Mouse (Mus musculus): ENCODE measurements around the gene Gm11983. TPM values are rescaled to one million over a fixed set of nuclear protein-coding genes. Genes with fewer than 3 reads are reported as not detected.

The Gm11983 gene
- total and polyA plus RNA-seq, 2 experiments: not detected

DNA sequence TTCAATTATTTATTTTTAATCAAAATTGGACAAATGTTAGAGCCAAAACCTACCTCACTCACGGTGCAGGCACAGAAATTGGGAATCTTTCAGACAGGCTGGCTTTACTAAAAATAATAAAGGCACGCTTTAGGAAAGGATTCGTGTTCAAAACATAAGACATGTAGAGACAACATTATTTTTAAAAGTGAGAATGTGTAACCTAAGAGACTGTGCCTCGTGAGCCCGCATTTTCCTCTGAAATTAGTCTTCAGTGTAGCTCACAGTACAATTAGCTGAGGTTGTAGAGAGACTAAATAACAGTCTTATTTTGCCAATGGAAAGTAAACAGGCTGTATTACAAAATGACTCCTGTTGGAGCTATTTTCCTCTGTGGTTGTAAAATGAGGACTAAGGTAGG, 4.7 kb upstream of the Gm11983 start:
- no peaks in the 10 kb centered on the region for H3K27me3 ChIP-seq (ENCODE audit: control insufficient read depth, insufficient read depth, low read length)
- no peak overlapping the region for H3K27ac ChIP-seq (replicated peaks; ENCODE audit: insufficient read depth, low read depth, low read length)
- WGBS: 91% methylated on average over 5 of the region's 5 CpGs
- TF ChIP-seq POLR2A (IDR thresholded peaks at IDR 0.05; ENCODE audit: extremely low read depth, insufficient read depth, low read length) (no peak), CTCF (IDR thresholded peaks at IDR 0.05; ENCODE audit: low read depth, low read length) (no peak)
- H3K4me3 ChIP-seq (ENCODE audit: insufficient read depth, low read depth, low read length): no peak overlapping the region
- H3K79me2 ChIP-seq (ENCODE audit: control insufficient read depth, insufficient read depth, low read length): no peaks in the 10 kb centered on the region
- no peaks in the 10 kb centered on the region for H3K36me3 ChIP-seq (ENCODE audit: control insufficient read depth, insufficient read depth, low read length)
- no peak overlapping the region for H3K9ac ChIP-seq (ENCODE audit: low read depth, low read length)
- DNase-seq (ENCODE audit: extremely low read depth, low read depth, low spot score): no peak
- no peaks in the 10 kb centered on the region for H3K4me1 ChIP-seq (ENCODE audit: control insufficient read depth, insufficient read depth, low read length)

DNA sequence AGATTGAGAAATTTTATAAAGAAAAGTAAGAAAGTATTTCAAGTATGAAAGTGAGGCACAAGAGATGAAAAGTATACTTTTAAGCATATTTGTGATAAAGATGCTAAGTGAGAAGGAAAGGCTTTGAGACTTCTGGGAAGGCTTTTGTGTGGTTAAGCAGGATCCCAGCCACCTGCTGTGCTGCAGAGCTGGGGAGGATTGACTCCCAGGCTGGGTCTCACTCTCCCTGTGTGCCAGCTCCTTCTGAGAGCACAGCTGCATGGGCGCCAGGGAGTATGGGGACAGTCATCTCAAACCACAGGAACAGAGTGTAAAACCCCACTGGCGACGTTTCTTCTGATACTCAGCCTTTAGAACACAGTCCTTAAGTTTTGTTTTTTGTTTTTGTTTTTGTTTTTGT, 3.3 kb upstream of the Gm11983 start:
- H3K27me3 ChIP-seq (ENCODE audit: control insufficient read depth, insufficient read depth, low read length): no peaks in the 10 kb centered on the region
- H3K79me2 ChIP-seq (ENCODE audit: control insufficient read depth, insufficient read depth, low read length): no peaks in the 10 kb centered on the region
- H3K4me1 ChIP-seq (ENCODE audit: control insufficient read depth, insufficient read depth, low read length): no peaks in the 10 kb centered on the region
- H3K4me3 ChIP-seq (ENCODE audit: insufficient read depth, low read depth, low read length): no peak overlapping the region
- H3K27ac ChIP-seq (replicated peaks; ENCODE audit: insufficient read depth, low read depth, low read length): no peak overlapping the region
- DNase-seq (ENCODE audit: extremely low read depth, low read depth, low spot score): no peak
- no peak overlapping the region for H3K9ac ChIP-seq (ENCODE audit: low read depth, low read length)
- WGBS: 53% methylated on average over 3 of the region's 3 CpGs
- TF ChIP-seq CTCF (IDR thresholded peaks at IDR 0.05; ENCODE audit: low read depth, low read length) (no peak), POLR2A (IDR thresholded peaks at IDR 0.05; ENCODE audit: extremely low read depth, insufficient read depth, low read length) (no peak)
- H3K36me3 ChIP-seq (ENCODE audit: control insufficient read depth, insufficient read depth, low read length): no peaks in the 10 kb centered on the region

GRCm38 (mm10) chr11:6834636-6835035, 2.8 kb downstream of the Gm11983 start:
- Histone ChIP-seq H3K27me3 (ENCODE audit: control insufficient read depth, insufficient read depth, low read length) (peaks cover 5% of the 10 kb centered on the region; the same call in 1 of the 2 replicates), H3K4me1 (ENCODE audit: control insufficient read depth, insufficient read depth, low read length) (no peaks in the 10 kb centered on the region), H3K36me3 (ENCODE audit: control insufficient read depth, insufficient read depth, low read length) (no peaks in the 10 kb centered on the region), H3K9ac (ENCODE audit: low read depth, low read length) (no peak overlapping the region), H3K4me3 (ENCODE audit: insufficient read depth, low read depth, low read length) (no peak overlapping the region), H3K79me2 (ENCODE audit: control insufficient read depth, insufficient read depth, low read length) (no peaks in the 10 kb centered on the region), H3K27ac (replicated peaks; ENCODE audit: insufficient read depth, low read depth, low read length) (no peak overlapping the region)
- 74% methylated on average over 13 of the region's 13 CpGs for WGBS
- TF ChIP-seq POLR2A (IDR thresholded peaks at IDR 0.05; ENCODE audit: extremely low read depth, insufficient read depth, low read length) (no peak), CTCF (IDR thresholded peaks at IDR 0.05; ENCODE audit: low read depth, low read length) (no peak)
- no peak for DNase-seq (ENCODE audit: extremely low read depth, low read depth, low spot score)

DNA sequence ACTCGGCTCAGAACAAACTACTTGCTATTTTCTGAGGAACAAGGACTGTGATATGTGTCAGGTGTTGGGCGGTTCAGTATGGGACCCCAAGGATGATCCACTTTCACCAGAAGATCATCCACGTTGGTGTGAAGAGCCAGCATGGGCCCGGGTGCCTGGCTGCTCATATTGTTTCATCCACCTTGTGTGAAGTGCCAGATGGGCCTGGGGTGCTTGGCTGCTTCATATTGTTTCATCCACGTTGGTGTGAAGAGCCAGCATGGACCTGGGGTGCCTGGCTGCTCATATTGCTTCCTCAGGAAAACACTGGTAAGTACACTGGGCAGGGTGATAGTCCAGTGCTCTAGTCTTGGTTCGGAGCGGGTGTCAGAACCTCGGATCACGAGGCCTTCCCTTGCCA, 3.7 kb downstream of the Gm11983 start:
- DNase-seq (ENCODE audit: extremely low read depth, low read depth, low spot score): no peak
- H3K27ac ChIP-seq (replicated peaks; ENCODE audit: insufficient read depth, low read depth, low read length): no peak overlapping the region
- no peak overlapping the region for H3K4me3 ChIP-seq (ENCODE audit: insufficient read depth, low read depth, low read length)
- H3K27me3 ChIP-seq (ENCODE audit: control insufficient read depth, insufficient read depth, low read length): peaks cover 5% of the 10 kb centered on the region; the same call in 1 of the 2 replicates
- TF ChIP-seq POLR2A (IDR thresholded peaks at IDR 0.05; ENCODE audit: extremely low read depth, insufficient read depth, low read length) (no peak), CTCF (IDR thresholded peaks at IDR 0.05; ENCODE audit: low read depth, low read length) (no peak)
- H3K79me2 ChIP-seq (ENCODE audit: control insufficient read depth, insufficient read depth, low read length): no peaks in the 10 kb centered on the region
- H3K4me1 ChIP-seq (ENCODE audit: control insufficient read depth, insufficient read depth, low read length): no peaks in the 10 kb centered on the region
- WGBS: 86% methylated on average over 9 of the region's 9 CpGs
- H3K9ac ChIP-seq (ENCODE audit: low read depth, low read length): no peak overlapping the region
- no peaks in the 10 kb centered on the region for H3K36me3 ChIP-seq (ENCODE audit: control insufficient read depth, insufficient read depth, low read length)

GRCm38 (mm10) chr11:6831931-6832330, 5.5 kb downstream of the Gm11983 start:
- TF ChIP-seq CTCF (IDR thresholded peaks at IDR 0.05; ENCODE audit: low read depth, low read length): no peak
- Histone ChIP-seq H3K27ac (replicated peaks; ENCODE audit: insufficient read depth, low read depth, low read length) (no peak overlapping the region), H3K36me3 (ENCODE audit: control insufficient read depth, insufficient read depth, low read length) (no peaks in the 10 kb centered on the region), H3K79me2 (ENCODE audit: control insufficient read depth, insufficient read depth, low read length) (no peaks in the 10 kb centered on the region), H3K27me3 (ENCODE audit: control insufficient read depth, insufficient read depth, low read length) (peaks cover 5% of the 10 kb centered on the region; the same call in 1 of the 2 replicates), H3K4me1 (ENCODE audit: control insufficient read depth, insufficient read depth, low read length) (no peaks in the 10 kb centered on the region), H3K9ac (ENCODE audit: low read depth, low read length) (no peak overlapping the region), H3K4me3 (ENCODE audit: insufficient read depth, low read depth, low read length) (no peak overlapping the region)
- DNase-seq (ENCODE audit: extremely low read depth, low read depth, low spot score): no peak
- 71% methylated on average over 9 of the region's 9 CpGs for WGBS

- Histone ChIP-seq H3K36me3 (ENCODE audit: control insufficient read depth, insufficient read depth, low read length) (no peaks in the 10 kb centered on the region), H3K79me2 (ENCODE audit: control insufficient read depth, insufficient read depth, low read length) (no peaks in the 10 kb centered on the region), H3K4me1 (ENCODE audit: control insufficient read depth, insufficient read depth, low read length) (no peaks in the 10 kb centered on the region), H3K9ac (ENCODE audit: low read depth, low read length) (no peak overlapping the region), H3K4me3 (ENCODE audit: insufficient read depth, low read depth, low read length) (no peak overlapping the region), H3K27ac (replicated peaks; ENCODE audit: insufficient read depth, low read depth, low read length) (no peak overlapping the region), H3K27me3 (ENCODE audit: control insufficient read depth, insufficient read depth, low read length) (peaks cover 2% of the 10 kb centered on the region; the same call in 1 of the 2 replicates)
- no peak for DNase-seq (ENCODE audit: extremely low read depth, low read depth, low spot score)
- TF ChIP-seq POLR2A (IDR thresholded peaks at IDR 0.05; ENCODE audit: extremely low read depth, insufficient read depth, low read length) (no peak), CTCF (IDR thresholded peaks at IDR 0.05; ENCODE audit: low read depth, low read length) (no peak)
- 45% methylated on average over 5 of the region's 5 CpGs for WGBS
Measured at GRCm38 (mm10) chr11:6828196-6828595, 9.3 kb downstream of the Gm11983 start.

Data from liver, adult 2 months (tissue).